Mouse (Mus musculus) embryonic facial prominence, embryonic 11.5 days (tissue): Measurements from ENCODE around the gene Tent4a. TPM values are rescaled to one million over a fixed set of nuclear protein-coding genes. Genes with fewer than 3 reads are reported as not detected.

Experiments used
- ATAC-seq: fragments of 200-750 bp; cut with Nextera tagmentation; replicated peaks from 2 replicates; pipeline ENCODE4 v1.8.0; 2017; ENCODE audit warnings: low read depth; ENCODE audit not compliant: insufficient number of reproducible peaks, low FRiP score, low TSS enrichment
- DNase-seq: peaks from one replicate; pipeline ENCODE4 v3.0.0-alpha.2; 2015; ENCODE audit warnings: low spot score
- H3K27ac ChIP-seq: fragments of 300-500 bp; sonication (generic); replicated peaks from 2 replicates; pipeline ENCODE4 v1.5.1; 2014; ENCODE audit warnings: mild to moderate bottlenecking, low read depth, low read length, control low read depth
- H3K27me3 ChIP-seq: fragments of 300-500 bp; sonication (generic); 2 replicates; pipeline ENCODE4 v1.6.1; 2014; ENCODE audit warnings: mild to moderate bottlenecking, low read length, moderate library complexity, mixed read lengths; ENCODE audit not compliant: control insufficient read depth, insufficient read depth
- H3K36me3 ChIP-seq: fragments of 300-500 bp; sonication (generic); replicated peaks from 2 replicates; pipeline ENCODE4 v1.6.1; 2014; ENCODE audit warnings: low read depth, mild to moderate bottlenecking, low read length, moderate library complexity, mixed read lengths; ENCODE audit not compliant: control insufficient read depth, insufficient read depth
- H3K4me1 ChIP-seq: fragments of 300-500 bp; sonication (generic); 2 replicates; pipeline ENCODE4 v1.6.1; 2014; ENCODE audit warnings: low read length, mixed read lengths; ENCODE audit not compliant: control insufficient read depth, insufficient read depth
- H3K4me2 ChIP-seq: fragments of 300-500 bp; sonication (generic); 2 replicates; pipeline ENCODE4 v1.6.1; 2014; ENCODE audit warnings: low read depth, mild to moderate bottlenecking, control low read depth, low read length, moderate library complexity
- H3K4me3 ChIP-seq: fragments of 300-500 bp; sonication (generic); 2 replicates; pipeline ENCODE4 v1.5.1; 2014; ENCODE audit warnings: low read depth, low read length, control low read depth
- H3K9ac ChIP-seq: fragments of 300-500 bp; sonication (generic); replicated peaks from 2 replicates; pipeline ENCODE4 v1.6.1; 2014; ENCODE audit warnings: mild to moderate bottlenecking, control low read depth, low read length
- H3K9me3 ChIP-seq: fragments of 300-500 bp; sonication (generic); replicated peaks from 2 replicates; pipeline ENCODE4 v1.6.1; 2016; ENCODE audit warnings: mild to moderate bottlenecking, low read length, inconsistent platforms, mixed read lengths; ENCODE audit not compliant: control insufficient read depth
- WGBS: fragments of 180-500 bp; shearing (Covaris S2); extraction: QIAGEN DNeasy Blood & Tissue Kit; methylation state at CpG from one replicate; pipeline ENCODE4 v1.1.7; 2014; 5-methylcytosine and 5-hydroxymethylcytosine counted together
- polyA plus RNA-seq: library from polyadenylated mRNA; unstranded; fragments of >200 nt; fragmentation: Nextera tagmentation; extraction: Ambion mirVana; gene quantifications from 2 replicates; pipeline ENCODE4 v1.2.1, GENCODE M21; 2014

Gene Tent4a
- polyA plus RNA-seq, 1 experiment from 2014 or later = 6.6 TPM

DNA sequence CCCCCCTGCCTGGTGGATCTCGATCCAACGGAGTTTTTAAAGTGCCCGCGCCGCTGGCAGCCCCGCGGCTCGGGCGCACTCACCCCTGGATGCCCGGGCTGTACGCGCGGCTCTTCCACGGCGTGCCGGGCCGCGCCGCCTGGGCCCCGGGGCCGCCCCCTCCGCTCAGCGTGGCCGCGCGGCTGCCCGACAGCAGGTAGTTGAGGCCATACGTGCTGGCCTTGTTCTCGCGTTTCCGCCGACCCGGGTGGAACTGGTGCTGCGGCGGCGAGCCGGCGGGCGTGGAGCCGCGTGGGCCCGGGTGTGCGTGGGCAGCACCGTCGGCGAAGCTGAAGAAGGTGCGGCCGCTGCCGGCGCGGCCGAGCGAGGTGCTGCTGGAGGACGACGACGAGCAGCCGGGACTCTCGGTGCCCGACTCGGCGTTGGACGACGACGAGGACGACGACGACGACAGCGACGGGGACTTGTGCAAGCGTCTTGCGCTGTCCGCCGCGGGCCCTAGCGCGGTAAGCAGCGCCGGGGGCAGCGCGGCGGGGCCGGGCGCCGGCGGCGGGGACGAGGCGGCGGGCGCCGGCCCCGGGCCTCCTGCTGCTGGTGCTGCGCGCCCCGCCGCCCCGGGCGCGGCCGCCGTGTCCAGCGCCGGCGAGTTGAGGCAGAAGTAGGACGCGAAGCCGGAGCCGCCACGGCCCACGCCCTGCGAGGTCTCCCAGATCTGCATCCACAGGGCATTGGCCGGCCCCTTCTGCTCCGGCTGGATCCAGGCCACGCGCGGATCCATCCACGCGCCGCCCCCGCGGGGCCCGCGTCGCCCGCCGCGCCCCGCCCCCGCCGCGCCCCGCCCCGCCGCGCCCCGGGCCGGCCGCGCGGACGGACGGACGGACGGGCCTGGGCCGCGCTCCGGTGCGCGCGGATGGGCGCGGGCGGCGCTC is 748 bp downstream of the Tent4a start, which contains the start of gene Nsun2:
TSS of gene Nsun2 (plus strand) at position 342 of the 929 bp plus-strand sequence.
- H3K4me1 ChIP-seq = peaks cover 9% of the 10 kb centered on the region
- peak within 1 kb of the TSS; percentile 92 for H3K27ac ChIP-seq
- no peaks in the 10 kb centered on the region for H3K9me3 ChIP-seq
- H3K4me2 ChIP-seq = peak within 1 kb of the TSS; percentile 84
- no peaks in the 10 kb centered on the region for H3K27me3 ChIP-seq
- peak; percentile 33 for DNase-seq
- WGBS = under 1% methylated on average over 94 of the region's 155 CpGs
- H3K4me3 ChIP-seq = peak within 1 kb of the TSS; percentile 96
- H3K9ac ChIP-seq = peak within 1 kb of the TSS; percentile 90
- no peaks in the 10 kb centered on the region; the same call in 1 of the 2 replicates for H3K36me3 ChIP-seq
- ATAC-seq = no peak

GRCm38 (mm10) chr13:69532893-69533404 is 1.5 kb downstream of the Tent4a start:
- WGBS = 1% methylated on average over 9 of the region's 9 CpGs
- peaks cover 7% of the 10 kb centered on the region for H3K4me1 ChIP-seq

GRCm38 (mm10) chr13:69532101-69532892 is 2.1 kb downstream of the Tent4a start:
- no peaks in the 10 kb centered on the region for H3K27me3 ChIP-seq
- H3K9me3 ChIP-seq = no peaks in the 10 kb centered on the region
- no peak overlapping the region for H3K27ac ChIP-seq
- peak overlapping the region; percentile 90 for H3K9ac ChIP-seq
- whole genome bisulfite sequencing = 31% methylated on average over 14 of the region's 14 CpGs
- peak overlapping the region; percentile 84 for H3K4me2 ChIP-seq
- no peak for ATAC-seq
- peaks cover 7% of the 10 kb centered on the region for H3K4me1 ChIP-seq
- no peaks in the 10 kb centered on the region; the same call in 1 of the 2 replicates for H3K36me3 ChIP-seq
- no peak for DNase-seq
- peak overlapping the region; percentile 96 for H3K4me3 ChIP-seq

More at GRCm38 (mm10) chr13:69532893-69533404, 1.5 kb downstream of the Tent4a start:
- H3K36me3 ChIP-seq = no peaks in the 10 kb centered on the region; the same call in 1 of the 2 replicates
- H3K4me3 ChIP-seq = peak overlapping the region; percentile 96
- no peaks in the 10 kb centered on the region for H3K27me3 ChIP-seq
- DNase-seq = no peak
- peak overlapping the region; percentile 62; the same call in 1 of the 2 replicates for H3K27ac ChIP-seq
- peak overlapping the region; percentile 90 for H3K9ac ChIP-seq
- H3K4me2 ChIP-seq = peak overlapping the region; percentile 84
- no peaks in the 10 kb centered on the region for H3K9me3 ChIP-seq
- ATAC-seq = no peak

GRCm38 (mm10) chr13:69531431-69531830 is 3.0 kb downstream of the Tent4a start:
- Histone ChIP-seq H3K36me3 (no peaks in the 10 kb centered on the region; the same call in 1 of the 2 replicates), H3K9ac (no peak overlapping the region; the same call in 1 of the 2 replicates), H3K27me3 (no peaks in the 10 kb centered on the region), H3K4me2 (peak overlapping the region; percentile 84), H3K4me1 (peaks cover 7% of the 10 kb centered on the region), H3K4me3 (peak overlapping the region; percentile 96), H3K9me3 (no peaks in the 10 kb centered on the region), H3K27ac (no peak overlapping the region)
- WGBS = 53% methylated on average over 6 of the region's 6 CpGs
- ATAC-seq (no peak), DNase-seq (no peak)

DNA sequence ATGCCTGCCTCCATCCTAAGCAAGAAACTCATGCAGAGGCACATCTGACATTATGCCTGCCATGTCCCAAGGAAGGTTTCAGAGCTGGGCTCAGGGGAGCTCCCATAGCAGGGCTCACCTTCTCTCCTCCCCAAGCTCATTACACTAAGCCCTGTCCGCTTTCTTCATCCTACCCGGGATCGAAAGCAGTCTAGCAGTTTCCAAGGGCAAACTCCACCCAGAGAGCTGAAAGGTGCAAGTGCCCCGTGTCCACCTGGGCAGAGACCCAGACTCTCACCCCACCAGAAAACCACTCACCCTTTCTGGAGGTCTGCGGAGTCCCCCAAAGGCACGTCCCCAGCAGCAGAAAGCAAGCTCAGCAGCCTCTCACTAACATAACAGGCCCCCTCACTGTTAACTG is 3.5 kb downstream of the Tent4a start:
- peaks cover 7% of the 10 kb centered on the region for H3K4me1 ChIP-seq
- no peak overlapping the region for H3K9ac ChIP-seq
- H3K4me2 ChIP-seq = peak overlapping the region; percentile 84
- H3K27me3 ChIP-seq = no peaks in the 10 kb centered on the region
- no peak overlapping the region for H3K27ac ChIP-seq
- DNase-seq (no peak), ATAC-seq (no peak)
- H3K36me3 ChIP-seq = no peaks in the 10 kb centered on the region; the same call in 1 of the 2 replicates
- WGBS = 85% methylated on average over 6 of the region's 6 CpGs
- peak overlapping the region; percentile 96; the same call in 1 of the 2 replicates for H3K4me3 ChIP-seq
- H3K9me3 ChIP-seq = no peaks in the 10 kb centered on the region

GRCm38 (mm10) chr13:69530156-69530555 is 4.3 kb downstream of the Tent4a start:
- no peak for ATAC-seq

GRCm38 (mm10) chr13:69528531-69528930 is 5.9 kb downstream of the Tent4a start:
- no peaks in the 10 kb centered on the region; the same call in 1 of the 2 replicates for H3K36me3 ChIP-seq
- H3K9ac ChIP-seq = no peak overlapping the region
- H3K9me3 ChIP-seq = no peaks in the 10 kb centered on the region
- peaks cover 7% of the 10 kb centered on the region for H3K4me1 ChIP-seq
- no peak overlapping the region for H3K4me3 ChIP-seq
- no peak for ATAC-seq
- H3K27me3 ChIP-seq = no peaks in the 10 kb centered on the region
- WGBS = 79% methylated on average over 7 of the region's 7 CpGs
- H3K4me2 ChIP-seq = no peak overlapping the region
- DNase-seq = no peak
- no peak overlapping the region for H3K27ac ChIP-seq

More at GRCm38 (mm10) chr13:69530156-69530555, 4.3 kb downstream of the Tent4a start:
- Histone ChIP-seq H3K27me3 (no peaks in the 10 kb centered on the region), H3K27ac (no peak overlapping the region), H3K4me2 (no peak overlapping the region), H3K4me1 (peaks cover 7% of the 10 kb centered on the region), H3K4me3 (no peak overlapping the region), H3K9me3 (no peaks in the 10 kb centered on the region), H3K9ac (no peak overlapping the region), H3K36me3 (no peaks in the 10 kb centered on the region; the same call in 1 of the 2 replicates)
- 80% methylated on average over 3 of the region's 3 CpGs for WGBS
- DNase-seq = no peak
